Mouse (Mus musculus) stomach, postnatal 0 days (tissue): ENCODE measurements around the gene Zdhhc9. TPM values are rescaled to one million over a fixed set of nuclear protein-coding genes. Genes with fewer than 3 reads are reported as not detected.

Experiments
- ATAC-seq: fragments of 200-750 bp; cut with Nextera tagmentation; 2 replicates; pipeline ENCODE4 v1.8.0; 2017; ENCODE audit not compliant: low FRiP score, low TSS enrichment
- DNase-seq: peaks from one replicate; pipeline ENCODE4 v3.0.0-alpha.2; 2016; ENCODE audit warnings: low spot score
- H3K27ac ChIP-seq: fragments of 300-500 bp; sonication (generic); replicated peaks from 2 replicates; pipeline ENCODE4 v1.5.1; 2014; ENCODE audit warnings: mild to moderate bottlenecking, control low read depth
- H3K27me3 ChIP-seq: fragments of 300-500 bp; sonication (generic); 2 replicates; pipeline ENCODE4 v1.6.1; 2014; ENCODE audit warnings: low read length; ENCODE audit not compliant: control insufficient read depth, insufficient read depth
- H3K36me3 ChIP-seq: fragments of 300-500 bp; sonication (generic); 2 replicates; pipeline ENCODE4 v1.6.1; 2014; ENCODE audit warnings: low read length, mixed read lengths; ENCODE audit not compliant: control insufficient read depth, insufficient read depth
- H3K4me1 ChIP-seq: fragments of 300-500 bp; sonication (generic); replicated peaks from 2 replicates; pipeline ENCODE4 v1.6.1; 2014; ENCODE audit warnings: antibody characterized with exemption; ENCODE audit not compliant: control insufficient read depth, insufficient read depth
- H3K4me2 ChIP-seq: fragments of 300-500 bp; sonication (generic); replicated peaks from 2 replicates; pipeline ENCODE4 v1.6.1; 2014; ENCODE audit warnings: low read depth, mild to moderate bottlenecking, control low read depth, moderate library complexity
- H3K4me3 ChIP-seq: fragments of 300-500 bp; sonication (generic); 2 replicates; pipeline ENCODE4 v1.5.1; 2014; ENCODE audit warnings: low read depth, low read length, control low read depth
- H3K9ac ChIP-seq: fragments of 300-500 bp; sonication (generic); 2 replicates; pipeline ENCODE4 v1.6.1; 2014; ENCODE audit warnings: mild to moderate bottlenecking, low read length, control low read depth, mixed read lengths
- H3K9me3 ChIP-seq: fragments of 300-500 bp; sonication (generic); 2 replicates; pipeline ENCODE4 v1.6.1; 2016; ENCODE audit warnings: low read length; ENCODE audit not compliant: control insufficient read depth
- CTCF ChIP-seq: IDR thresholded peaks from 2 replicates; pipeline ENCODE4 v1.5.1; 2016; ENCODE audit warnings: antibody characterized with exemption, low read depth, mild to moderate bottlenecking, moderate library complexity
- EP300 ChIP-seq: optimal IDR thresholded peaks from 2 replicates; pipeline ENCODE3; 2016; ENCODE audit warnings: antibody characterized with exemption
- WGBS: fragments of 180-500 bp; shearing (Covaris S2); extraction: QIAGEN DNeasy Blood & Tissue Kit; methylation state at CpG from one replicate; pipeline ENCODE4 v1.1.7; 2014; 5-methylcytosine and 5-hydroxymethylcytosine counted together
- polyA plus RNA-seq: library from polyadenylated mRNA; unstranded; fragments of >200 nt; fragmentation: Nextera tagmentation; extraction: Ambion mirVana; gene quantifications from 2 replicates; pipeline ENCODE4 v1.2.1, GENCODE M21; 2015

Gene Zdhhc9
- polyA plus RNA-seq, 1 experiment from 2014 or later: 5.7 TPM

DNA sequence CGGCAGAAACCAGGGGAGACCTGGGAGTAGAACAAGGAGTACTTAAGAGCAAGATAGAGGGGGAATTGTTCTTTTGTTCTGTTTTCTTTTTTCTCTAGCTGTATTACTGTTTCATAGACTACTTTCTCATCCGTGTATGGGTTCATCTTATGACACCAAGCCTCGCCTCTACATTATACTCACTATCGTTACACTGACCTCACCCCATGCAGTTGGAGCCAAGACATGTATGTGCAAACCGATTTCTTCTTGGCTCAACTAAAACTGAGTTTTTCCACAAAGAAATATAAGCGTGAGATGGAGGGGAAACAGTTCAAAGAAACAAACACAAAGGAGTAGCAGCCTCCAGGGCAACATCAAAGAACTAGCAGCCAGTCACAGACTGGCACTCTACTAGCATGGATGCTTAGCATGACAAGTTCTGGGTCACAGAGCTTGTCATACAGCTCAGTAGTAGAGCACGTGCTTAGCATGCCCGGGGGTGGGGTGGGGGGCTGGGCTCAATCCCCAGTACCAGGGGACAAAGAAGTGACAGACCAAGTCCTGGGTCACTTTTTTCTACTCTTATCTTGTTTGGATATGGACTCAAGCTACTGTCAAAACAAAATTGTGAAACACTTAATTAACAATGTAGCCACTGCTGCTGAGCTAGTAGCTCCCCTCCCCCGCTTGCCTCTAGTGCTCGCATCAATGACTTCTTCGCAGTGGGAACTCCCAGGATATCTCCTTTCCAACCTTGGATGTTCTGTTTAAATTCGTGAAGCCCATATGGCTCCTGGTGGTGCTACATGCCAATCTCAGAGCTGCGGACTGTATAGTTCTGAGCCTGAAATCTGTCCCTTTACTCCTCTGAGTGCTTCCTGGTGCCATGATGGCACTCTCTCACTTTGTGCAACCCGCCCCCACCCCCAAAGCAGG, 15.2 kb downstream of the Zdhhc9 start:
- ATAC-seq: no peak

DNA sequence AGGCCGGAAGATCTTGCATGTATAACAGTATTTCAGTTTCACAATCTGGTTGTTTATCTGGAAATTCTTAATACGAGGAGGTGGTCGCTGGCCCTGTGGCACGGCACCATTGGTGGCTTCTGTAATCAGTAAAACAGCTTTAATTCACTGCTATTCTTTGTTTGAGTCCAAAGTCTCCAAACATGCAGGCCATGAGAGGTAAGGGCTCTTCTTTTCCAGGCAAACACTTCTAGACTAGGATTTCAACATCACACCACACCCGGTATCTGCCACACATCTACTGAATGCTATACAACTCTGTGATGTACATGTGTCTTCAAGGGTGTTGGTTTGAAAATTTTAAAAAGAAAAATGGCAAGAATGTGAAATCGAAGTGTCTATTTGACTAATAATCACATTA, 17.4 kb downstream of the Zdhhc9 start:
- Histone ChIP-seq H3K4me3 (no peak overlapping the region), H3K36me3 (no peaks in the 10 kb centered on the region), H3K27ac (no peak overlapping the region), H3K27me3 (no peaks in the 10 kb centered on the region), H3K4me2 (no peak overlapping the region), H3K9me3 (no peaks in the 10 kb centered on the region), H3K4me1 (no peaks in the 10 kb centered on the region), H3K9ac (no peak overlapping the region)
- no peak for ATAC-seq
- WGBS: 84% methylated on average over 6 of the region's 6 CpGs
- no peak for DNase-seq
- no peak for TF ChIP-seq CTCF
- no peak for TF ChIP-seq EP300

More for the DNA sequence above, 15.2 kb downstream of the Zdhhc9 start:
- DNase-seq: no peak
- H3K4me2 ChIP-seq: no peak overlapping the region
- H3K36me3 ChIP-seq: no peaks in the 10 kb centered on the region
- no peak overlapping the region for H3K27ac ChIP-seq
- WGBS: 78% methylated on average over 14 of the region's 14 CpGs
- H3K9ac ChIP-seq: no peak overlapping the region
- TF ChIP-seq CTCF (no peak), EP300 (no peak)
- H3K9me3 ChIP-seq: no peaks in the 10 kb centered on the region
- no peaks in the 10 kb centered on the region for H3K4me1 ChIP-seq
- no peak overlapping the region for H3K4me3 ChIP-seq
- H3K27me3 ChIP-seq: no peaks in the 10 kb centered on the region

- 67% methylated on average over 3 of the region's 3 CpGs for WGBS
- no peak overlapping the region for H3K27ac ChIP-seq
- H3K9ac ChIP-seq: no peak overlapping the region
- ATAC-seq (no peak), DNase-seq (no peak)
- no peaks in the 10 kb centered on the region for H3K4me1 ChIP-seq
- H3K36me3 ChIP-seq: no peaks in the 10 kb centered on the region
- H3K9me3 ChIP-seq: no peaks in the 10 kb centered on the region
- H3K4me2 ChIP-seq: no peak overlapping the region
- no peaks in the 10 kb centered on the region for H3K27me3 ChIP-seq
- no peak for TF ChIP-seq EP300
- no peak for TF ChIP-seq CTCF
- H3K4me3 ChIP-seq: no peak overlapping the region
These were observed 24.0 kb downstream of the Zdhhc9 start for GRCm38 (mm10) chrX:48184703-48185102.

- WGBS: 73% methylated on average over 6 of the region's 6 CpGs
These were observed 26.8 kb downstream of the Zdhhc9 start for GRCm38 (mm10) chrX:48181844-48182243.

DNA sequence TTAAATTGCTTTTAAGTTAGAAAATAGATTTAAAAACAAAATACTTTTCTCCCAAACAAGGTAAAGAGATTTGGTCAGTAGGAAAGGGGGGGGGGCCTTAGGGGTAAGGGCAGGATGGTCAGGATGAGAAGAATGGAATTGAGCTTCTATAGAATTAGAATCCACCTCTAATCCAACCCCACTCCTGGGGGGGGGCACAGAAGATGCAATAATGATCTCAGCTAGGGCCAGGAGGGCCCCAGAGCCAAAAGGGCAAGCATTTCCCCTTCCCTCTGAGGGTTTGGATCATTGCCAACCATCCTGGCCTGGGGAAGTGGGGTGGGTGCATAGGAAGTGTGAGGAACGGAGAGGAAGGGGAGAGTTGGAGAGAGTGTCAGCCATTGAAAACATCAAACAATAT, 38.3 kb downstream of the Zdhhc9 start:
- H3K9ac ChIP-seq: no peak overlapping the region
- no peak overlapping the region for H3K4me3 ChIP-seq
- H3K9me3 ChIP-seq: no peaks in the 10 kb centered on the region
- DNase-seq (no peak), ATAC-seq (no peak)
- TF ChIP-seq EP300: no peak
- WGBS: 50% methylated on average over 1 of the region's 1 CpGs
- H3K4me1 ChIP-seq: no peaks in the 10 kb centered on the region
- no peak overlapping the region for H3K4me2 ChIP-seq
- H3K27me3 ChIP-seq: no peaks in the 10 kb centered on the region
- no peaks in the 10 kb centered on the region for H3K36me3 ChIP-seq
- no peak overlapping the region for H3K27ac ChIP-seq

More at GRCm38 (mm10) chrX:48181844-48182243, 26.8 kb downstream of the Zdhhc9 start:
- TF ChIP-seq EP300 (no peak), CTCF (no peak)
- no peaks in the 10 kb centered on the region for H3K4me1 ChIP-seq
- no peaks in the 10 kb centered on the region for H3K36me3 ChIP-seq
- H3K27me3 ChIP-seq: no peaks in the 10 kb centered on the region
- H3K4me3 ChIP-seq: no peak overlapping the region
- H3K4me2 ChIP-seq: no peak overlapping the region
- no peak overlapping the region for H3K27ac ChIP-seq
- H3K9ac ChIP-seq: no peak overlapping the region
- DNase-seq (no peak), ATAC-seq (no peak)
- no peaks in the 10 kb centered on the region for H3K9me3 ChIP-seq

DNA sequence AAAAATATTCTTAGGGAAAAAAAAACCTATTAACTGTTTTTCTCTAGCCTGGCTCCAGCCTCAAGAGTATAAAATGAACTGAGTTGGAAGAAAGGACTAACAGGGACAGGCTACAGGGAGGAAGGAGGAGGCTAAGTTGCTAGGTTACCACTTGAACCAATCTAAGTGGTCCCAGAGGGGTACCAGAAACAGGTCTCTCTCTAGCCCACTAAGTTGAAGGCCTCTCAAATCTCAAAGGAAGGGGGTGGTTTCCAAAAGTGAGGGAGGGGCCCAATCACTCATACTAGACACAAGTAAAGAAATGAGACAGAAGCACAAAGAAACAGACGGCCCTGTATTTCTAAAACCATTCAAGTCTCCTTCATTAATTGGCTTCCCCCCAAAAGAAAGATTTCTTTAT, 38.8 kb downstream of the Zdhhc9 start:
- Histone ChIP-seq H3K9me3 (no peaks in the 10 kb centered on the region), H3K9ac (no peak overlapping the region), H3K36me3 (no peaks in the 10 kb centered on the region), H3K4me2 (no peak overlapping the region), H3K4me1 (no peaks in the 10 kb centered on the region), H3K27me3 (no peaks in the 10 kb centered on the region), H3K4me3 (no peak overlapping the region), H3K27ac (no peak overlapping the region)
- TF ChIP-seq CTCF: no peak
- DNase-seq (no peak), ATAC-seq (no peak)
- WGBS: 63% methylated on average over 1 of the region's 1 CpGs
